Mouse (Mus musculus) small intestine, adult 2 months (tissue): ENCODE measurements around the gene Lrtm2.

Experiments used
- CTCF ChIP-seq: fragments of 200-500 bp; IDR thresholded peaks from 2 replicates; pipeline ENCODE4 v1.5.1; 2012; ENCODE audit warnings: low read depth, mild to moderate bottlenecking, control low read depth, inconsistent platforms, low read length, moderate library complexity, mixed read lengths; ENCODE audit not compliant: insufficient replicate concordance, insufficient read length; ENCODE audit errors: extremely low read depth
- POLR2A ChIP-seq: fragments of 200-500 bp; IDR thresholded peaks from 2 replicates; pipeline ENCODE4 v1.6.1; 2012; ENCODE audit warnings: low read depth, mild to moderate bottlenecking, control low read depth, inconsistent platforms, low read length, moderate library complexity

- TF ChIP-seq POLR2A (no peak), CTCF (no peak)
Measured at GRCm38 (mm10) chr6:119330506-119330905, at the start of gene Lrtm2.
